Mouse (Mus musculus): Measurements from ENCODE around the gene Amigo2. TPM values are rescaled to one million over a fixed set of nuclear protein-coding genes. Genes with fewer than 3 reads are reported as not detected.

The Amigo2 gene
- polyA plus RNA-seq, 1 experiment = 0.99 TPM

DNA sequence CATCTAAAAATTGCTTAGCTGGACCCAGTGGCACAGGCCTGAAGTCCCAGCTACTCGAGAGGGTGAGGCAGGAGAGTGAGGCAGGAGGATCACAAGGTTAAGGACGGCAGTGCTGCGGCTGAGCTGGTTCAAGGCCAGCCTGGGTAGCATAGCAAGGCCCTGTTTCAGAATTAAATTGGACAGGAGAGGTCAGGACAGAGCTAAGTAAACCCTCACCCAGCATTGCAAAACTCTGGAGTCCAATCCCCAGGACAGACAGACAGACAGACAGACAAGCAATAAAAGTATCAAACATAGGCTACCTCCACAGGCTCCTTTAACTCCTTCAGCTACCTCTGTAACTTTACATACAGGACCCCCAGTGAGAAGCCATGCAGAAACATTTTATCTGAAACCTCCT, 42.2 kb downstream of the Amigo2 start:
- H3K27me3 ChIP-seq (replicated peaks; ENCODE audit: control insufficient read depth, insufficient read depth, low read length) = no peaks in the 10 kb centered on the region
- no peaks in the 10 kb centered on the region for H3K36me3 ChIP-seq (ENCODE audit: control insufficient read depth, insufficient read depth, low read length)
- 76% methylated on average over 3 of the region's 3 CpGs for WGBS
- TF ChIP-seq CTCF (conservative IDR thresholded peaks at IDR 0.05; ENCODE audit: insufficient read depth, insufficient read length, low read depth, low read length) (no peak; the same call in 1 of the 2 replicates), POLR2A (IDR thresholded peaks at IDR 0.05; ENCODE audit: low read depth, low read length) (no peak)
- no peaks in the 10 kb centered on the region for H3K4me1 ChIP-seq (ENCODE audit: control insufficient read depth, insufficient read depth, low read length)
- no peak for DNase-seq
- no peak overlapping the region for H3K4me3 ChIP-seq (ENCODE audit: insufficient read depth, low read depth, low read length)
- H3K27ac ChIP-seq (ENCODE audit: insufficient read depth, low read depth, low read length) = no peak overlapping the region

DNA sequence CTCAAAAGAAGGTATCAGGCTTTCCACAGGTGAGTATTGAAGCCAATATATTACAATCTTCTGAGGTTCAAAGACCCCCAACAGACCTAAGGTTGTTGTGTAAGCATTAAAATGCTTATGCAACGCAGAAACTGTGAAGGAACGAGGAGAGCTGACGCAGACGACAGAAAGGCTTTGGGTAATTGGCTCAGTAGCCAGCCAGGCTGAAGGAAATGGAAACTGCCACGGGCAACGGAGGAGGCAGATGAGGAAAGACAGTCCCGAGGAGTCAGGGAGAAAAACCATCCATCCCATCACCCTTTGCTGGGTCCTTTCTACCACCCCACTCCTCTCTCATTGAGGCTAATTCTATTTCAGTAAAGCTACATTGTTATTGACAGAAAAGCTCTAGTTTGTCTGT, 50.4 kb downstream of the Amigo2 start:
- no peaks in the 10 kb centered on the region for H3K4me1 ChIP-seq (ENCODE audit: control insufficient read depth, insufficient read depth, low read length)
- H3K27ac ChIP-seq (ENCODE audit: insufficient read depth, low read depth, low read length) = no peak overlapping the region
- 84% methylated on average over 7 of the region's 7 CpGs for WGBS
- H3K36me3 ChIP-seq (ENCODE audit: control insufficient read depth, insufficient read depth, low read length) = no peaks in the 10 kb centered on the region
- H3K27me3 ChIP-seq (replicated peaks; ENCODE audit: control insufficient read depth, insufficient read depth, low read length) = no peaks in the 10 kb centered on the region
- DNase-seq = no peak
- no peak overlapping the region for H3K4me3 ChIP-seq (ENCODE audit: insufficient read depth, low read depth, low read length)
- TF ChIP-seq CTCF (conservative IDR thresholded peaks at IDR 0.05; ENCODE audit: insufficient read depth, insufficient read length, low read depth, low read length) (no peak), POLR2A (IDR thresholded peaks at IDR 0.05; ENCODE audit: low read depth, low read length) (no peak)

DNA sequence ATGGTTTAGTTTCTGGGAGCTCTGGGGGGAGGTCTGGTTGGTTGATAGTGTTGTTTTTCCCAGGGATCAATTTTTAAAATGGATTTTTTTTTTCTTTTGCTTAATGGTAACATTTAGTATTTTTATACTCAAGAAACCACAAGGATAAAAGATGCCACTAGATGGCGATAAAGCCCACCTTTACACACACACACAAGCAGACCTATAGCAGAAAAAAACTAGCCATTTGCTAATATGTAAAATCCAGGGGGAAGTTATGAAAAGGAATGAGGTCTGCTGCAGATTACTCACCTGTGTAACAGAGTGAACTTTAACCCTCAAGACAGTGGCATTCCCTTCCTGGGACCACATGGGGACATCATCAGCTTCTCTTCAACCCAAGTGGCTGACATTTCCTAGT, 51.5 kb downstream of the Amigo2 start:
- 0% methylated on average over 1 of the region's 1 CpGs for WGBS
- Histone ChIP-seq H3K4me3 (ENCODE audit: insufficient read depth, low read depth, low read length) (no peak overlapping the region), H3K27ac (ENCODE audit: insufficient read depth, low read depth, low read length) (no peak overlapping the region), H3K27me3 (replicated peaks; ENCODE audit: control insufficient read depth, insufficient read depth, low read length) (no peaks in the 10 kb centered on the region), H3K36me3 (ENCODE audit: control insufficient read depth, insufficient read depth, low read length) (no peaks in the 10 kb centered on the region), H3K4me1 (ENCODE audit: control insufficient read depth, insufficient read depth, low read length) (no peaks in the 10 kb centered on the region)
- DNase-seq = peak; percentile 58
- TF ChIP-seq CTCF (conservative IDR thresholded peaks at IDR 0.05; ENCODE audit: insufficient read depth, insufficient read length, low read depth, low read length) (no peak), POLR2A (IDR thresholded peaks at IDR 0.05; ENCODE audit: low read depth, low read length) (no peak)

Other genes starting within 250 kb of the Amigo2 start
- gene Slc38a4, start 191.3 kb downstream of the Amigo2 start, polyA plus RNA-seq (2012; rRNA removed) = 2.6 and 2.7 TPM in 2 replicates
- 5.4 and 8.2 TPM in 2 replicates for gene Pced1b, start 180 bp downstream of the Amigo2 start, polyA plus RNA-seq (2012; rRNA removed)

Data from kidney, adult 2 months (tissue).